Mouse (Mus musculus) ES-E14 (cell line): ENCODE results near the gene Prtg. TPM values are rescaled to one million over a fixed set of nuclear protein-coding genes. Genes with fewer than 3 reads are reported as not detected.

Experiments used
- DNase-seq: peaks from one replicate; pipeline ENCODE4 v3.0.0-alpha.2; 2013; ENCODE audit warnings: low read depth, low spot score
- H3K27ac ChIP-seq: 2 replicates; pipeline ENCODE4 v1.5.1; 2012; ENCODE audit warnings: low read depth, mild to moderate bottlenecking, low read length, moderate library complexity, mixed read lengths; ENCODE audit not compliant: poor library complexity, insufficient read depth, severe bottlenecking
- H3K36me3 ChIP-seq: 2 replicates; pipeline ENCODE4 v1.6.1; 2012; ENCODE audit warnings: mild to moderate bottlenecking, low read length, moderate library complexity, mixed read lengths; ENCODE audit not compliant: control insufficient read depth, poor library complexity, insufficient read depth, severe bottlenecking
- H3K4me1 ChIP-seq, 2 experiments: fragments of 150-350 bp in 1 of 2; sonication (generic) in 1 of 2; 2 replicates each; pipeline ENCODE4 v1.6.1; 2012; ENCODE audit warnings: low read length in 2 of 2, mild to moderate bottlenecking in 1 of 2, mixed read lengths in 1 of 2; ENCODE audit not compliant: control insufficient read depth in 2 of 2, insufficient read depth in 2 of 2, poor library complexity in 1 of 2
- H3K4me3 ChIP-seq, 2 experiments: fragments of 150-350 bp in 1 of 2; sonication (generic) in 1 of 2; 2 replicates each; pipeline ENCODE4 v1.5.1; 2012; ENCODE audit warnings: low read length in 2 of 2, low read depth in 1 of 2, mild to moderate bottlenecking in 1 of 2, mixed read lengths in 1 of 2; ENCODE audit not compliant: insufficient read depth in 1 of 2, poor library complexity in 1 of 2, severe bottlenecking in 1 of 2
- H3K9ac ChIP-seq: 2 replicates; pipeline ENCODE4 v1.6.1; 2012; ENCODE audit warnings: low read depth, mild to moderate bottlenecking, low read length, mixed read lengths; ENCODE audit not compliant: poor library complexity, insufficient read depth, severe bottlenecking
- H3K9me3 ChIP-seq: fragments of 150-350 bp; sonication (generic); 2 replicates; pipeline ENCODE4 v1.6.1; 2012; ENCODE audit warnings: low read depth, mild to moderate bottlenecking, low read length; ENCODE audit not compliant: control insufficient read depth, insufficient read depth
- CHD2 ChIP-seq: IDR thresholded peaks from 2 replicates; pipeline ENCODE4 v1.6.1; 2014; ENCODE audit warnings: mild to moderate bottlenecking, low read depth, low read length, inconsistent platforms
- HCFC1 ChIP-seq: IDR thresholded peaks from 2 replicates; pipeline ENCODE4 v1.6.1; 2012; ENCODE audit warnings: low read length, inconsistent platforms, borderline replicate concordance; ENCODE audit not compliant: insufficient read depth
- MAFK ChIP-seq: IDR thresholded peaks from 2 replicates; pipeline ENCODE4 v1.6.1; 2014; ENCODE audit warnings: mild to moderate bottlenecking, low read depth, low read length, inconsistent platforms; ENCODE audit not compliant: insufficient read depth
- ZC3H11A ChIP-seq: IDR thresholded peaks from 2 replicates; pipeline ENCODE4 v1.6.1; 2012; ENCODE audit warnings: low read depth, mild to moderate bottlenecking, inconsistent platforms, low read length, borderline replicate concordance
- ZNF384 ChIP-seq: IDR thresholded peaks from 2 replicates; pipeline ENCODE4 v1.6.1; 2012; ENCODE audit warnings: low read depth, low read length, inconsistent platforms
- in situ Hi-C, 2 experiments: fragments of 600-800 bp; cut with MboI; formaldehyde crosslinking; loops; one replicate each; pipeline ENCODE4 v1.15.1; 2025; ENCODE audit warnings: low sequenced_read_pairs in 2 of 2, inconsistent platforms in 1 of 2; ENCODE audit not compliant: unreplicated experiment in 2 of 2
- total RNA-seq: library from RNA; depleted of rRNA; stranded (reverse); fragments of 300-350 nt; gene quantifications from 2 replicates; pipeline ENCODE4 v1.2.3, GENCODE M21; 2012

The Prtg gene
- total RNA-seq, 1 experiment: 28.8 TPM

DNA sequence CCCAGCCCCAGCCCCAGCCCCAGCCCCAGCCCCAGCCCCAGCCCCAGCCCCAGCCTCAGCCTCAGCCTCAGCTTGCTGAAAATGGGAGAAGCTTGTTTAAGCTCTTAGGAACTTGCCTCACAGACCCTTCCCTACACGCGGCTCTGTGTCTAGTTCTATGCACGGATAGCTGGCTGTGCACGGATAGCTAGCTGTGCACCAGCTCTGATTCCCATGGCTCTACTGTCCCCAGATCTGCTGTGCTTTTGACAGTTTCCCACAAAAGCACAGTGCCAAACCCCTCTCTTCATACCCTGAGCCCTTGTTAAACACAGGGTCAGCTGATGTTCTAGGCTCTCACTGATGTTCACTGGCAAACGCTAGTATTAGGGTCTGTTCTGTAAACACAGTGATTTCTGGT is 86.1 kb downstream of the Prtg start:
- H3K36me3 ChIP-seq: no peaks in the 10 kb centered on the region; the same call in 1 of the 2 replicates
- H3K4me3 ChIP-seq: no peak overlapping the region
- peaks cover 0 to 6% of the 10 kb centered on the region in 2 experiments; a peak in 2 of 4 replicates for H3K4me1 ChIP-seq
- TF ChIP-seq CHD2: no peak
- no peak for TF ChIP-seq HCFC1
- TF ChIP-seq ZNF384: no peak
- no peak for TF ChIP-seq MAFK
- in situ Hi-C loops: loop anchor here in 1 of 2 experiments (25.0 kb wide), 1 partner anchor 130 kb away; no protein-coding TSS in a partner anchor
- no peak overlapping the region for H3K9ac ChIP-seq
- H3K9me3 ChIP-seq: no peaks in the 10 kb centered on the region
- DNase-seq: no peak
- no peak overlapping the region for H3K27ac ChIP-seq

DNA sequence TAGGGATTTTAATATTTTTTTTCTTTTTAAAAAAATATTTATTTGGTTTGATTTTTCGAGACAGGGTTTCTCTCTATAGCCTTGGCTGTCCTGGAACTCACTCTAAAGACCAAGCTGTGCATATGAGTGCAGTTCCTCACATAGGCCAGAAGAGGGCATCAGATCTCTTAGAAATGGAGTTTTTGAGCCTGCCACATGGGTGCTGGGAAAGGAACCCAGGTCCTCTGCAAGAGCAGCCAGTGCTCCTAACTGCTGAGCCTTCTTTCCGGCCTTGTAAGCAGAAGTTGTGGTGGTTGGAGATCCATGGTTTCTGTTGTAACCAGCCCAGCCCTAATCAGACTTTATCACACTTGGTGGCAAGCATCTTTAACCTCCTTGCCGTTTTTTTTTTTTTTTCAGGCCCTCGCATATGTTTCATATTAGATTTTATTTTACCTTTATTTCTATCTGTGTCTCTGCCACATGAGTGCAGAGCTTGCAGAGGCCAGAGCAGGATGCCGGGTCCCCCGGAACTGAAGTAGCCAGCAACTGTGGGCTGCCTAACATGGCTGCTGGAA is 88.2 kb downstream of the Prtg start:
- no peak for TF ChIP-seq ZNF384
- TF ChIP-seq MAFK: no peak
- Histone ChIP-seq H3K4me1 (peaks cover 0 to 6% of the 10 kb centered on the region in 2 experiments; a peak in 2 of 4 replicates), H3K4me3 (no peak overlapping the region), H3K27ac (no peak overlapping the region), H3K36me3 (no peaks in the 10 kb centered on the region; the same call in 1 of the 2 replicates), H3K9me3 (no peaks in the 10 kb centered on the region), H3K9ac (no peak overlapping the region)
- DNase-seq: no peak
- in situ Hi-C loops: loop anchor here in 1 of 2 experiments (25.0 kb wide), 1 partner anchor 133 kb away; no protein-coding TSS in a partner anchor

DNA sequence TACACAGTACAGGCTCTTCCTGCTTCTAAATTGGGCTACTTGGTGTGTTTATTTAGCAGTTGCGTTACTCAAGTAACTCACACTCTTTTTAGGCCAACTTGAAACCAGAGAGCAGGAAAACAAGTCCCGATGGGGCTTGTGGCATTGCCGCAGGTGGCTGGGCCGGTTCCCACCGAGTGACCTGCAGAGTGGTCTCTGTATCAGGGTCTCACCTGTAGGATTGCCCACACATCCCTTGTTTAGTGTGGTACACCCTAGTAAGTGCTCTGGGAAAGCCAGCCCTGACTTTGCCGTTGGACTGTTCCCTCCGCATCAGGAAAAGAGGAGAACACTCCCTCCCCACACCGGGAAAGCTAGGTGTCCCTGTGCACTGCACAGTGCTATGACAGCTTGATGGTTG is 95.4 kb downstream of the Prtg start:
- DNase-seq: no peak
- in situ Hi-C loops: no loop called here
- no peak overlapping the region for H3K4me3 ChIP-seq
- TF ChIP-seq ZC3H11A (no peak), MAFK (no peak), HCFC1 (no peak), CHD2 (no peak), ZNF384 (no peak)
- no peak overlapping the region for H3K9ac ChIP-seq
- H3K27ac ChIP-seq: no peak overlapping the region
- peaks cover 0 to under 1% of the 10 kb centered on the region in 2 experiments; a peak in 1 of 4 replicates for H3K4me1 ChIP-seq
- no peaks in the 10 kb centered on the region for H3K36me3 ChIP-seq
- H3K9me3 ChIP-seq: no peaks in the 10 kb centered on the region

GRCm38 (mm10) chr9:72902611-72903010 is 95.9 kb downstream of the Prtg start:
- no peaks in the 10 kb centered on the region for H3K9me3 ChIP-seq
- in situ Hi-C loops: no loop called here
- TF ChIP-seq CHD2 (no peak), ZC3H11A (no peak), MAFK (no peak), ZNF384 (no peak), HCFC1 (no peak)
- no peak overlapping the region for H3K27ac ChIP-seq
- no peak for DNase-seq
- no peak overlapping the region for H3K9ac ChIP-seq
- peaks cover 0 to 2% of the 10 kb centered on the region in 2 experiments; a peak in 1 of 4 replicates for H3K4me1 ChIP-seq
- no peaks in the 10 kb centered on the region for H3K36me3 ChIP-seq
- H3K4me3 ChIP-seq: no peak overlapping the region

DNA sequence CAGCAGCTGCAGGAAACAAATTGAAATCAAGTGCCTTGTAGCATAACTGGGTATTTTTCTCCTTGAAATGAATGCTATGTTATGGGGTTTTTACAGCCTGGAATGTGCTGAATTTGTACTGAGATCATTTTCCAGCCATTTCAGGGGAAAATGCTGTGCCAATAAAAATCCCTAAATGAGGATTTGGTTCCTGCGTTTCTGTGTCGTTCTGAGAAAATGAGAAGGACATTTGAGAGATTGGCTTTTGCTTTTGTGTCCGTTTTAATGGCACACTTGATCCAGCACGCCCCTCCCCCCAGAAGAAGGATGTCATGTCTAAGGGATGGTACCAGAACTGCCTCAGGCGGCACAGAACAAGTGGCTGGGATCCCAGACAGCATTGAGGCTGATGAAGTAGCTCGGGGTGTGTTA is 100.0 kb downstream of the Prtg start:
- peaks cover 0 to 2% of the 10 kb centered on the region in 2 experiments; a peak in 1 of 4 replicates for H3K4me1 ChIP-seq
- in situ Hi-C loops: no loop called here
- H3K4me3 ChIP-seq: no peak overlapping the region
- no peak for DNase-seq
- no peak overlapping the region for H3K27ac ChIP-seq
- H3K9me3 ChIP-seq: no peaks in the 10 kb centered on the region
- H3K9ac ChIP-seq: no peak overlapping the region
- no peak for TF ChIP-seq ZC3H11A
- no peaks in the 10 kb centered on the region for H3K36me3 ChIP-seq
